Mouse (Mus musculus) heart, embryonic 16.5 days (tissue): ENCODE results near the gene Pla2g4a. TPM values are rescaled to one million over a fixed set of nuclear protein-coding genes. Genes with fewer than 3 reads are reported as not detected.

Experiments
- ATAC-seq: fragments of 200-750 bp; cut with Nextera tagmentation; replicated peaks from 2 replicates; pipeline ENCODE4 v1.8.0; 2017; ENCODE audit warnings: moderate number of reproducible peaks; ENCODE audit not compliant: insufficient read depth, low FRiP score; ENCODE audit errors: extremely low read depth
- H3K27ac ChIP-seq: fragments of 300-500 bp; sonication (generic); 2 replicates; pipeline ENCODE4 v1.5.1; 2014; ENCODE audit warnings: mild to moderate bottlenecking, low read length, control low read depth, moderate library complexity
- H3K27me3 ChIP-seq: fragments of 300-500 bp; sonication (generic); 2 replicates; pipeline ENCODE4 v1.6.1; 2014; ENCODE audit warnings: low read length, mixed read lengths; ENCODE audit not compliant: control insufficient read depth, insufficient read depth
- H3K36me3 ChIP-seq: fragments of 300-500 bp; sonication (generic); 2 replicates; pipeline ENCODE4 v1.6.1; 2014; ENCODE audit not compliant: control insufficient read depth, insufficient read depth
- H3K4me1 ChIP-seq: fragments of 300-500 bp; sonication (generic); 2 replicates; pipeline ENCODE4 v1.6.1; 2014; ENCODE audit warnings: low read length, mixed read lengths; ENCODE audit not compliant: control insufficient read depth, insufficient read depth
- H3K4me2 ChIP-seq: fragments of 300-500 bp; sonication (generic); 2 replicates; pipeline ENCODE4 v1.6.1; 2014; ENCODE audit warnings: low read depth, mild to moderate bottlenecking, control low read depth, low read length
- H3K4me3 ChIP-seq: fragments of 300-500 bp; sonication (generic); 2 replicates; pipeline ENCODE4 v1.5.1; 2014; ENCODE audit warnings: mild to moderate bottlenecking, control low read depth, low read length
- H3K9ac ChIP-seq: fragments of 300-500 bp; sonication (generic); 2 replicates; pipeline ENCODE4 v1.6.1; 2014; ENCODE audit warnings: low read length, control low read depth
- H3K9me3 ChIP-seq: fragments of 300-500 bp; sonication (generic); replicated peaks from 2 replicates; pipeline ENCODE4 v1.6.1; 2016; ENCODE audit warnings: low read length; ENCODE audit not compliant: control insufficient read depth
- WGBS: fragments of 180-500 bp; shearing (Covaris S2); extraction: QIAGEN DNeasy Blood & Tissue Kit; methylation state at CpG from one replicate; pipeline ENCODE4 v1.1.7; 2014; 5-methylcytosine and 5-hydroxymethylcytosine counted together
- polyA plus RNA-seq: library from polyadenylated mRNA; unstranded; fragments of >200 nt; fragmentation: Nextera tagmentation; extraction: Ambion mirVana; gene quantifications from 2 replicates; pipeline ENCODE4 v1.2.1, GENCODE M21; 2015

The Pla2g4a gene
- polyA plus RNA-seq, 1 experiment from 2014 or later, result 6.9 TPM

DNA sequence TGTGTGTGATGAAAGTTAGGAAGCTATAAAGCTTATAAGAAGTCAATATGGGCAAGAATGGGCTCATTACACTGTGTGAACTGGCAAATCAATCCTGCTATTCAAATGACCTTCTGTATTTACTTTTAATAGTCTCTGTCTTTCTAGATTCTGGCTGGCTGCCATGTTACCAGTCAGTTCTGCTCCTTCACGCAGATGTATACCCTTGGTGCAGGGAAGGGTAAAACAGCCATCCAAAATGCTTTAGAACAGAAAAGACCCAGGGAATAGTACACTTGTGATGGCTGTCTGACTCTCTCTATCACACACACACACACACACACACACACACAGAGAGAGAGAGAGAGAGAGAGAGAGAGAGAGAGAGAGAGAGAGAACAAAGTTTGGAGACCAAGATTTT, 128.6 kb downstream of the Pla2g4a start:
- Histone ChIP-seq H3K9ac (no peak overlapping the region), H3K36me3 (no peaks in the 10 kb centered on the region), H3K4me1 (no peaks in the 10 kb centered on the region), H3K27ac (no peak overlapping the region), H3K4me2 (no peak overlapping the region), H3K27me3 (no peaks in the 10 kb centered on the region), H3K4me3 (no peak overlapping the region), H3K9me3 (no peaks in the 10 kb centered on the region)
- ATAC-seq, result no peak
- WGBS, result 69% methylated on average over 1 of the region's 1 CpGs

DNA sequence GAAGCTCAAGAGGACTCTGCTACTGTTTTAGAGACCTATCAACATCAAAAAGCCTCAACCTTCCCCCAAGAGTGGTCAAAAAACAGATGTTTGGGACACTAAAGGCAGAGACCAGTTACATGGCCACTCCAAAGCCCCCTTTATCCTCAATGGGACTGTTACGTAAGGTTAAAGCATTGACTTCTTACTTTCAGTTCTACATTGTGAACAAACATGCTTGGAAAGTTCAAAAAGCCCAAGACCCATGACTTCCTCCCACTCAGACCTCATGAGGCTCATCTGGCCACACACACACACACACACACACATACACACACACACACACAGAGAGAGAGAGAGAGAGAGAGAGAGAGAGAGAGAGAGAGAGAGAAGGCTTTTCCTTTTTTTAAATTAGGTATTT, 130.0 kb downstream of the Pla2g4a start:
- Histone ChIP-seq H3K4me2 (no peak overlapping the region), H3K27me3 (no peaks in the 10 kb centered on the region), H3K27ac (no peak overlapping the region), H3K9ac (no peak overlapping the region), H3K9me3 (no peaks in the 10 kb centered on the region), H3K4me1 (no peaks in the 10 kb centered on the region), H3K4me3 (no peak overlapping the region), H3K36me3 (no peaks in the 10 kb centered on the region)
- WGBS, result 97% methylated on average over 1 of the region's 1 CpGs
- ATAC-seq, result no peak

DNA sequence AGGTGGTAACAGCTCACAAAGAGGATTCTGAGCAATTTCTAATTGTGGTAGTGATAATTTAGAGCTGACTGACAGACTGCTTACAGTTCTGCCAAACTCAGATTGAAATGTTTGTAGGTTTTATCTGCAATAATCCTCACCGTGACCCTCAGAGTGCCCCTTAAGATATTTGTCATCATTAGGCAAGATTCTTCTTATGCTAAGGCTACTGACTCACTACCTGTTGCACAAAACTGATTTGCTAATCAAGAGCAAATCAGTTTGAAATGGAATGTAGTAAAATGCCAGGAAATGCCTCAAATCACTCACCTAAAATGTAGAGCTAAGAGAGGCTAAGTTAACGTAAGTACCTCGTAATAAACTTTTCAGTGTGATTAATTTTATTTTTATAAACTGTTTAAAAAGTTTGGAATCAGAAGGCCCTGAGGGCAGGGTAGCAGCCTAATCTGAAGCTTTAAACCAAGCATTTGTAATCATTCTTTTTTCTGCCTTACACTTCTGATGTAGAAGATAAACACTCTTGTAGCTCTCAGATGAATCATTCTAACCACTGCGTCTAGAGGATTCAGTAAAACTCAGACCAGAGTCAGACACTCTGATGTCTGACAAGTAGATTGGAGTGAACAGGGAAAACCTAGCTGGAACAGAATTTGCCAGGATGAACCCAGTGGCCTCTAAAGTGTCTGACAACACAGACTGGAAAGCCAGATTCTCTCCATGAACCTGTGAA, 147.3 kb downstream of the Pla2g4a start:
- Histone ChIP-seq H3K4me1 (no peaks in the 10 kb centered on the region), H3K27ac (no peak overlapping the region), H3K27me3 (no peaks in the 10 kb centered on the region), H3K36me3 (no peaks in the 10 kb centered on the region), H3K4me3 (no peak overlapping the region), H3K9ac (no peak overlapping the region), H3K4me2 (no peak overlapping the region), H3K9me3 (no peaks in the 10 kb centered on the region)
- ATAC-seq, result no peak
- WGBS, result 57% methylated on average over 4 of the region's 4 CpGs

DNA sequence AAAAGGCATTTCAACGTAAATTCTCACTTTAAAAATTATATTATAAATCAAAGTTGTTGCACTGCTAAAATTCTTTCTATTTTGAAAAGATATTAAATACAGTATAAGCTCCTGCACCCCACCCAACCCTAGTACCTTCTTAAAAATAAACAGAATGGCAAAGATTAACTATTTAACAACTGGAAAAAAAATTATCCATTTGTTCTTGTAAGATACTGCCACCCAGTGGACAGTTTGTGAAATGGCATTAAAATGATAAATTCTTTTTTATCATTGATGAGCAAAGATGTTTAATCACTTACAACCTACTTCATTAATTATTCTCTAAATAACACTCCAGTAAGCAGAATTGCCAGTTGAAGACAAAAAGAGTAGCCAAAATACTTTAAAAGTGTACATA, 151.6 kb downstream of the Pla2g4a start:
- no peak for ATAC-seq
- 74% methylated on average over 1 of the region's 1 CpGs for WGBS
- no peaks in the 10 kb centered on the region for H3K36me3 ChIP-seq
- no peak overlapping the region for H3K9ac ChIP-seq
- H3K4me2 ChIP-seq, result no peak overlapping the region
- no peaks in the 10 kb centered on the region for H3K27me3 ChIP-seq
- no peak overlapping the region for H3K4me3 ChIP-seq
- no peak overlapping the region for H3K27ac ChIP-seq
- H3K9me3 ChIP-seq, result no peaks in the 10 kb centered on the region
- H3K4me1 ChIP-seq, result no peaks in the 10 kb centered on the region

Other genes starting within 250 kb of the Pla2g4a start
- gene Ptgs2, start 138.7 kb upstream of the Pla2g4a start, polyA plus RNA-seq, result 0.09 and 0.22 TPM in 2 replicates